9 mouse cellular contexts compared by ENCODE assay signal in the genomic region with DNA sequence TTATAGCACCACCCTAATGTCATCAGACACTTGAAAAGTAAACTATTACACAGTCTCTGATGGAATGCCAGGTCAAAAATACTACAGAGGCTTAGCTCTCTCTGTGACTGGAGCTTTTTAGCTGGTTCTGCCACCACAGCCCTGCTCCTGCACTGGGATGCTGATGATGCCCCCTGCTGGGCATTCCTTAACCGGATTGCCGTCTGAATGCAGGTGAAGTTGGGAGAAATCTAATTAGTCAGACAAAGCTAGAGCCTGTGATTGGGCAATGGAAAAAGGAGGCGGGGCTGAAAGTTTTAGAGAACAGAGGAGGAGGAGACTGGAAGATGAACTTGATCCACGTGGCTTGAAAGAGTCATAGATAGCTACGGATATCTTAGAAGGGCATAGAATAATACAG. TPM values are rescaled to one million over a fixed set of nuclear protein-coding genes. Genes with fewer than 3 reads are reported as not detected.
A peak's percentile ranks its signal among the peaks of the same experiment; 100 is the strongest.
DNase-seq lines count a peak whose midpoint lies in the region; ATAC-seq and TF ChIP-seq lines count a peak whose summit lies in the region.
"Had no signal": no experiment of that assay in that cellular context is flagged by ENCODE, and none has a peak within 500 bp of the region (broad histone marks: within the 10 kb centered on the region; RNA-seq: fewer than 3 reads in every experiment).

No protein-coding gene starts in this region.

- no peak overlapping the region for H3K27ac ChIP-seq in forebrain, postnatal 0 days (ENCODE audit: low read depth, low read length)
- H3K27ac ChIP-seq in stomach, embryonic 14.5 days (ENCODE audit: low read length), result no peak overlapping the region
- H3K27ac ChIP-seq: limb, embryonic 12.5 days had no signal

- no peak overlapping the region for H3K4me3 ChIP-seq in forebrain, postnatal 0 days (ENCODE audit: low read depth, low read length)
- H3K4me3 ChIP-seq in stomach, embryonic 14.5 days (ENCODE audit: low read depth, low read length), result no peak overlapping the region
- H3K4me3 ChIP-seq: limb, embryonic 12.5 days had no signal

- H3K4me1 ChIP-seq in forebrain, postnatal 0 days (ENCODE audit: insufficient read depth), result no peaks in the 10 kb centered on the region
- no peaks in the 10 kb centered on the region for H3K4me1 ChIP-seq in stomach, embryonic 14.5 days (ENCODE audit: control insufficient read depth, insufficient read depth, low read length)
- H3K4me1 ChIP-seq: limb, embryonic 12.5 days had no signal

- H3K9me3 ChIP-seq in forebrain, postnatal 0 days (ENCODE audit: low read length), result no peaks in the 10 kb centered on the region
- no peaks in the 10 kb centered on the region for H3K9me3 ChIP-seq in stomach, embryonic 14.5 days (ENCODE audit: control insufficient read depth, low read depth, low read length)
- H3K9me3 ChIP-seq: limb, embryonic 12.5 days had no signal

- H3K4me2 ChIP-seq in forebrain, postnatal 0 days (ENCODE audit: low read depth), result no peak overlapping the region
- H3K4me2 ChIP-seq in stomach, embryonic 14.5 days (replicated peaks; ENCODE audit: low read depth, low read length), result no peak overlapping the region
- H3K4me2 ChIP-seq: limb, embryonic 12.5 days had no signal

- no peak for ATAC-seq in cerebellum, adult (ENCODE audit: insufficient number of reproducible peaks, low FRiP score, low TSS enrichment)
- ATAC-seq in forebrain, postnatal 0 days, result no peak; the same call in 1 of the 2 replicates
- peak; percentile 33; the same call in 1 of the 2 replicates for ATAC-seq in stomach, embryonic 14.5 days (ENCODE audit: insufficient number of reproducible peaks, insufficient read depth, low FRiP score, low read depth)

- 9% methylated on average over 5 of the region's 5 CpGs for WGBS in forebrain, postnatal 0 days
- 19% methylated on average over 5 of the region's 5 CpGs for WGBS in stomach, embryonic 14.5 days

- TF ChIP-seq CTCF in forebrain, postnatal 0 days (IDR thresholded peaks at IDR 0.05; ENCODE audit: low read depth), result peak; percentile 23

- H3K27me3 ChIP-seq in forebrain, postnatal 0 days (ENCODE audit: insufficient read depth, low read length), result no peaks in the 10 kb centered on the region
- no peaks in the 10 kb centered on the region for H3K27me3 ChIP-seq in stomach, embryonic 14.5 days (ENCODE audit: control insufficient read depth, insufficient read depth, low read length)
- H3K27me3 ChIP-seq: limb, embryonic 12.5 days had no signal

- no peak overlapping the region for H3K9ac ChIP-seq in forebrain, postnatal 0 days
- no peak overlapping the region for H3K9ac ChIP-seq in stomach, embryonic 14.5 days (replicated peaks; ENCODE audit: low read depth, low read length)
- H3K9ac ChIP-seq: limb, embryonic 12.5 days had no signal

- no peaks in the 10 kb centered on the region for H3K36me3 ChIP-seq in forebrain, postnatal 0 days (ENCODE audit: insufficient read depth)
- H3K36me3 ChIP-seq in stomach, embryonic 14.5 days (ENCODE audit: control insufficient read depth, insufficient read depth, low read length), result no peaks in the 10 kb centered on the region
- H3K36me3 ChIP-seq: limb, embryonic 12.5 days had no signal

- DNase-seq in cerebellum, adult 9-10 months, result peak; percentile 5
- peak; percentile 82 for DNase-seq in 3T3-L1 (ENCODE audit: low read depth, low spot score)
- DNase-seq in adrenal gland, postnatal 10 days, result peak; percentile 74
- DNase-seq in forebrain, postnatal 0 days, result peak; percentile 27
- peak; percentile 74 for DNase-seq in kidney, adult 11 months
- DNase-seq in lung, adult 18-20 months, result peak; percentile 57 to 69

RNA-seq across cellular contexts. Expression of a gene that starts 13.7 kb away (rescaled TPM):
- 1 to 10 TPM; 1.4 to 2.8 TPM for total RNA-seq in adrenal gland, postnatal 10 days (2021)
- total RNA-seq in forebrain, postnatal 0 days (2014; rRNA removed), result 1.2 and 2.3 TPM in 2 replicates
- polyA plus RNA-seq in forebrain, postnatal 0 days (2015; fragmentation: Nextera tagmentation; extraction: Ambion mirVana), result 2.1 and 3.9 TPM in 2 replicates
- 0.21 and 0.29 TPM in 2 replicates for polyA plus RNA-seq in stomach, embryonic 14.5 days (2014; fragmentation: Nextera tagmentation; extraction: Ambion mirVana)

RNA-seq across cellular contexts. Expression of a gene that starts 20.0 kb away (rescaled TPM):
- under 1 TPM in 1 of 2 experiments, not detected in 1; 0.21 TPM for total RNA-seq in adrenal gland, postnatal 10 days (2021)
- total RNA-seq in forebrain, postnatal 0 days (2014; rRNA removed), result 1.1 and 2.4 TPM in 2 replicates
- polyA plus RNA-seq in forebrain, postnatal 0 days (2015; fragmentation: Nextera tagmentation; extraction: Ambion mirVana), result 2.8 and 3.4 TPM in 2 replicates
- 0.25 TPM in 1 of 2 replicates, not detected in the other for polyA plus RNA-seq in stomach, embryonic 14.5 days (2014; fragmentation: Nextera tagmentation; extraction: Ambion mirVana)

RNA-seq across cellular contexts. Expression of a gene that starts 41.5 kb away (rescaled TPM):
- total RNA-seq in adrenal gland, postnatal 10 days (2021), result 10 to 100 TPM; 13.4 to 18.1 TPM
- total RNA-seq in forebrain, postnatal 0 days (2014; rRNA removed), result 11.9 and 12.7 TPM in 2 replicates
- 6.9 TPM in 2 replicates for polyA plus RNA-seq in forebrain, postnatal 0 days (2015; fragmentation: Nextera tagmentation; extraction: Ambion mirVana)
- 22.5 and 24.2 TPM in 2 replicates for polyA plus RNA-seq in stomach, embryonic 14.5 days (2014; fragmentation: Nextera tagmentation; extraction: Ambion mirVana)

RNA-seq across cellular contexts. Expression of a gene that starts 43.1 kb away (rescaled TPM):
- total RNA-seq in adrenal gland, postnatal 10 days (2021), result under 1 TPM in 1 of 2 experiments, not detected in 1; 0.15 TPM
- total RNA-seq in forebrain, postnatal 0 days (2014; rRNA removed), result not detected in 2 replicates
- not detected in 2 replicates for polyA plus RNA-seq in forebrain, postnatal 0 days (2015; fragmentation: Nextera tagmentation; extraction: Ambion mirVana)
- not detected in 2 replicates for polyA plus RNA-seq in stomach, embryonic 14.5 days (2014; fragmentation: Nextera tagmentation; extraction: Ambion mirVana)
- polyA plus RNA-seq: limb, embryonic 12.5 days had no signal

RNA-seq across cellular contexts. Expression of a gene that starts 46.6 kb away (rescaled TPM):
- total RNA-seq in adrenal gland, postnatal 10 days (2021), result 10 to 100 TPM in 1 of 2 experiments, 1 to 10 TPM in 1; 6.0 to 14.8 TPM
- 0.05 and 0.08 TPM in 2 replicates for total RNA-seq in forebrain, postnatal 0 days (2014; rRNA removed)
- 0.38 and 0.44 TPM in 2 replicates for polyA plus RNA-seq in forebrain, postnatal 0 days (2015; fragmentation: Nextera tagmentation; extraction: Ambion mirVana)
- 3.5 and 5.1 TPM in 2 replicates for polyA plus RNA-seq in stomach, embryonic 14.5 days (2014; fragmentation: Nextera tagmentation; extraction: Ambion mirVana)

Comparison
In these comparisons a context has a peak if more than half of its experiments do, and no peak if none do; other contexts are left out.
1. DNase-seq: peak in every context shown above with its lines; median percentile 82 in 3T3-L1; 74 in adrenal gland, postnatal 10 days; 74 in kidney, adult 11 months; 63 in lung, adult 18-20 months; 27 in forebrain, postnatal 0 days; 5 in cerebellum, adult 9-10 months.